Mouse (Mus musculus): Measurements from ENCODE around the gene Gm3336. TPM values are rescaled to one million over a fixed set of nuclear protein-coding genes. Genes with fewer than 3 reads are reported as not detected.

Gene Gm3336
- total and polyA plus RNA-seq, 3 experiments = 0.25 to 0.49 TPM; not detected in 1

GRCm38 (mm10) chr8:70713991-70714390, 4.4 kb upstream of the Gm3336 start:
- Histone ChIP-seq H3K79me2 (replicated peaks; ENCODE audit: control insufficient read depth, extremely low read depth, insufficient read depth, poor library complexity, severe bottlenecking) (no peaks in the 10 kb centered on the region), H3K9ac (ENCODE audit: insufficient read depth, low read depth) (no peak overlapping the region), H3K27me3 (replicated peaks) (peaks cover 10% of the 10 kb centered on the region), H3K9me3 (replicated peaks; ENCODE audit: low read length) (no peaks in the 10 kb centered on the region), H3K36me3 (replicated peaks in 1 of 2; ENCODE audit: control insufficient read depth in 1 of 2, insufficient read depth in 1 of 2, low read length in 1 of 2) (peaks cover 0 to 22% of the 10 kb centered on the region in 2 experiments), H3K27ac (ENCODE audit: insufficient read depth, low read depth) (no peak overlapping the region), H3K4me2 (ENCODE audit: insufficient read depth, low read depth, poor library complexity, severe bottlenecking) (no peak overlapping the region), H3K4me3 (replicated peaks in 1 of 3; ENCODE audit: low read depth in 2 of 3, low read length in 2 of 3, poor library complexity in 1 of 3) (no peak overlapping the region), H3K4me1 (ENCODE audit: control insufficient read depth in 1 of 2, insufficient read depth in 2 of 2) (peaks cover 0 to 5% of the 10 kb centered on the region in 2 experiments; a peak in 3 of 4 replicates)
- dilution Hi-C loops (cut with MboI; ENCODE audit: extremely low pct_ligation_motif_present, extremely low pct_unique_long_range_greater_than_20kb, low sequenced_read_pairs) (no loop called here), in situ Hi-C loops (cut with MboI; ENCODE audit: low pct_ligation_motif_present, low pct_unique_long_range_greater_than_20kb, low sequenced_read_pairs) (loop anchor here (10.0 kb wide), 2 partner anchors 49 to 131 kb away; partner anchors contain the start of gene Pgpep1)
- no peak for DNase-seq (ENCODE audit: extremely low read depth)
- TF ChIP-seq SMC3 (IDR thresholded peaks at IDR 0.05; ENCODE audit: low read depth, low read length) (no peak), ZMIZ1 (IDR thresholded peaks at IDR 0.05; ENCODE audit: low read depth, low read length) (no peak), POLR2A (IDR thresholded peaks at IDR 0.05; ENCODE audit: low read depth, low read length) (no peak), CHD1 (IDR thresholded peaks at IDR 0.05; ENCODE audit: low read depth, low read length) (no peak), ZC3H11A (IDR thresholded peaks at IDR 0.05; ENCODE audit: low read depth, low read length) (no peak), POLR2AphosphoS2 (IDR thresholded peaks at IDR 0.05; ENCODE audit: low read depth, low read length) (no peak), IRF4 (IDR thresholded peaks at IDR 0.05; ENCODE audit: low read depth, low read length) (no peak), UBTF (IDR thresholded peaks at IDR 0.05; ENCODE audit: low read depth, low read length) (no peak), USF2 (conservative IDR thresholded peaks at IDR 0.05; ENCODE audit: low read depth, low read length) (no peak), SIN3A (IDR thresholded peaks at IDR 0.05; ENCODE audit: low read length) (no peak), PAX5 (IDR thresholded peaks at IDR 0.05; ENCODE audit: low read length) (no peak), CHD2 (IDR thresholded peaks at IDR 0.05; ENCODE audit: low read length) (no peak), TBP (conservative IDR thresholded peaks at IDR 0.05; ENCODE audit: low read depth, low read length) (no peak), GABPA (IDR thresholded peaks at IDR 0.05; ENCODE audit: insufficient replicate concordance, low read depth, low read length) (no peak)

- peaks cover 13% of the 10 kb centered on the region for H3K27me3 ChIP-seq (replicated peaks)
- no peak overlapping the region for H3K27ac ChIP-seq (ENCODE audit: insufficient read depth, low read depth)
- H3K79me2 ChIP-seq (replicated peaks; ENCODE audit: control insufficient read depth, extremely low read depth, insufficient read depth, poor library complexity, severe bottlenecking) = no peaks in the 10 kb centered on the region
- in situ Hi-C loops (cut with MboI; ENCODE audit: low pct_ligation_motif_present, low pct_unique_long_range_greater_than_20kb, low sequenced_read_pairs) = loop anchor here (5.0 to 10.0 kb wide), 3 partner anchors 37 to 130 kb away; partner anchors contain the start of genes Pgpep1 and Rab3a
- no peaks in the 10 kb centered on the region for H3K9me3 ChIP-seq (replicated peaks; ENCODE audit: low read length)
- H3K36me3 ChIP-seq (replicated peaks in 1 of 2; ENCODE audit: control insufficient read depth in 1 of 2, insufficient read depth in 1 of 2, low read length in 1 of 2) = peaks cover 0 to 12% of the 10 kb centered on the region in 2 experiments
- no peak for DNase-seq (ENCODE audit: extremely low read depth)
- peaks cover 0 to 11% of the 10 kb centered on the region in 2 experiments; a peak in 3 of 4 replicates for H3K4me1 ChIP-seq (ENCODE audit: control insufficient read depth in 1 of 2, insufficient read depth in 2 of 2)
- dilution Hi-C loops (cut with MboI; ENCODE audit: extremely low pct_ligation_motif_present, extremely low pct_unique_long_range_greater_than_20kb, low sequenced_read_pairs) = no loop called here
- no peak overlapping the region for H3K4me3 ChIP-seq (replicated peaks in 1 of 3; ENCODE audit: low read depth in 2 of 3, low read length in 2 of 3, poor library complexity in 1 of 3)
- no peak for TF ChIP-seq PAX5 (IDR thresholded peaks at IDR 0.05; ENCODE audit: low read length)
- no peak for TF ChIP-seq ZNF384 (IDR thresholded peaks at IDR 0.05; ENCODE audit: low read depth, low read length)
- TF ChIP-seq MAX (IDR thresholded peaks at IDR 0.05; ENCODE audit: low read length) = no peak
- TF ChIP-seq ETS1 (conservative IDR thresholded peaks at IDR 0.05; ENCODE audit: low read depth, low read length) = no peak
- TF ChIP-seq KAT2A (IDR thresholded peaks at IDR 0.05; ENCODE audit: insufficient replicate concordance, low read length) = no peak
- TF ChIP-seq TCF12 (IDR thresholded peaks at IDR 0.05; ENCODE audit: low read depth, low read length) = no peak
- no peak for TF ChIP-seq RCOR1 (conservative IDR thresholded peaks at IDR 0.05; ENCODE audit: low read depth, low read length)
- no peak for TF ChIP-seq SMC3 (IDR thresholded peaks at IDR 0.05; ENCODE audit: low read depth, low read length)
- no peak for TF ChIP-seq RAD21 (IDR thresholded peaks at IDR 0.05; ENCODE audit: low read depth, low read length)
- no peak for TF ChIP-seq POLR2A (IDR thresholded peaks at IDR 0.05; ENCODE audit: low read depth, low read length)
- TF ChIP-seq ELF1 (IDR thresholded peaks at IDR 0.05; ENCODE audit: low read depth, low read length) = no peak
- no peak for TF ChIP-seq MXI1 (IDR thresholded peaks at IDR 0.05; ENCODE audit: low read depth, low read length)
- TF ChIP-seq BHLHE40 (IDR thresholded peaks at IDR 0.05; ENCODE audit: low read depth, low read length) = no peak
- TF ChIP-seq NELFE (IDR thresholded peaks at IDR 0.05; ENCODE audit: low read depth, low read length) = no peak
- TF ChIP-seq CHD1 (IDR thresholded peaks at IDR 0.05; ENCODE audit: low read depth, low read length) = no peak
- no peak for TF ChIP-seq JUND (conservative IDR thresholded peaks at IDR 0.05; ENCODE audit: low read depth, low read length)
- no peak overlapping the region for H3K9ac ChIP-seq (ENCODE audit: insufficient read depth, low read depth)
- H3K4me2 ChIP-seq (ENCODE audit: insufficient read depth, low read depth, poor library complexity, severe bottlenecking) = no peak overlapping the region
Measured at GRCm38 (mm10) chr8:70715086-70715485, 3.3 kb upstream of the Gm3336 start.

Data from CH12.LX (cell line).